Mouse (Mus musculus): Measurements from ENCODE around the gene Nup214.

DNA sequence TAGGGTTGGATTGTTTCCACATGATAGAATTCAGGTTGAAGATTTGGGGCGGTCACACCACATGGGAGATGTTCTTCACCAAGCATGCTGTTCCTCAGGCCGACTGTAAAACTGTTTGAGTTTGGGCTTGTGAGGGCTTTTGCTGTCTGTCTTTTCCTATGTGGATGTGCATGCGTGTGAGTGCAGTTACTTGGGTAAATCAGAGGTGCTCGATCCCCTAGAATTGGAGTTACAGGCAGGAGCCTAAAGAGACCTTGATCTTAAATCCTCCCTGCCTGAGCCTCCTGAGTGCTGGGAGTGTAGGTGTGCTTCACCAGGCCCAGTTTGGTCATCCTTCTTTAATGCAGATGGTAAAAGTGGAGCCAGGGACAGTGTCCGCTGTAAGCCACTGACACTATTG is 23.3 kb downstream of the Nup214 start:
- TF ChIP-seq GATA1 (IDR thresholded peaks at IDR 0.05; ENCODE audit: borderline replicate concordance, low read length) (no peak), CTCF (IDR thresholded peaks at IDR 0.05; ENCODE audit: low read depth, low read length) (no peak), TAL1 (conservative IDR thresholded peaks at IDR 0.05; ENCODE audit: low read depth, low read length) (no peak), POLR2AphosphoS5 (IDR thresholded peaks at IDR 0.05; ENCODE audit: insufficient replicate concordance, low read depth, low read length) (no peak), GATA2 (IDR thresholded peaks at IDR 0.05; ENCODE audit: borderline replicate concordance, low read depth, low read length) (no peak)
